Mouse (Mus musculus) kidney, postnatal 0 days (tissue): ENCODE results near the gene Nudt9. TPM values are rescaled to one million over a fixed set of nuclear protein-coding genes. Genes with fewer than 3 reads are reported as not detected.
A peak's percentile ranks its signal among the peaks of the same experiment; 100 is the strongest.

Experiments
- ATAC-seq: fragments of 200-750 bp; cut with Nextera tagmentation; replicated peaks from 2 replicates; pipeline ENCODE4 v1.8.0; 2017; ENCODE audit warnings: low read depth, moderate number of reproducible peaks, moderate TSS enrichment, moderate library complexity; ENCODE audit not compliant: low FRiP score
- DNase-seq: peaks from one replicate; pipeline ENCODE4 v3.0.0-alpha.2; 2016; ENCODE audit warnings: low spot score
- H3K27ac ChIP-seq: fragments of 300-500 bp; sonication (generic); 2 replicates; pipeline ENCODE4 v1.5.1; 2014; ENCODE audit warnings: mild to moderate bottlenecking
- H3K27me3 ChIP-seq: fragments of 300-500 bp; sonication (generic); 2 replicates; pipeline ENCODE4 v1.6.1; 2014; ENCODE audit warnings: low read length, mixed read lengths; ENCODE audit not compliant: insufficient read depth
- H3K36me3 ChIP-seq: fragments of 300-500 bp; sonication (generic); 2 replicates; pipeline ENCODE4 v1.6.1; 2014; ENCODE audit warnings: low read length, mixed read lengths; ENCODE audit not compliant: insufficient read depth
- H3K4me1 ChIP-seq: fragments of 300-500 bp; sonication (generic); replicated peaks from 2 replicates; pipeline ENCODE4 v1.6.1; 2014; ENCODE audit warnings: antibody characterized with exemption, low read length, mixed read lengths; ENCODE audit not compliant: insufficient read depth
- H3K4me2 ChIP-seq: fragments of 300-500 bp; sonication (generic); 2 replicates; pipeline ENCODE4 v1.6.1; 2014; ENCODE audit warnings: mild to moderate bottlenecking, low read length, moderate library complexity, mixed read lengths
- H3K4me3 ChIP-seq: fragments of 300-500 bp; sonication (generic); replicated peaks from 2 replicates; pipeline ENCODE4 v1.5.1; 2014; ENCODE audit warnings: low read depth, low read length
- H3K9ac ChIP-seq: fragments of 300-500 bp; sonication (generic); 2 replicates; pipeline ENCODE4 v1.6.1; 2014; ENCODE audit warnings: low read depth, low read length
- H3K9me3 ChIP-seq: fragments of 300-500 bp; sonication (generic); replicated peaks from 2 replicates; pipeline ENCODE4 v1.6.1; 2016; ENCODE audit warnings: low read length, inconsistent platforms, mixed read lengths
- CTCF ChIP-seq: IDR thresholded peaks from 2 replicates; pipeline ENCODE4 v1.5.1; 2016; ENCODE audit warnings: antibody characterized with exemption, low read depth, mild to moderate bottlenecking, moderate library complexity
- WGBS: fragments of 180-500 bp; shearing (Covaris S2); extraction: QIAGEN DNeasy Blood & Tissue Kit; methylation state at CpG from one replicate; pipeline ENCODE4 v1.1.7; 2014; 5-methylcytosine and 5-hydroxymethylcytosine counted together
- polyA plus RNA-seq: library from polyadenylated mRNA; unstranded; fragments of >200 nt; fragmentation: Nextera tagmentation; extraction: Ambion mirVana; gene quantifications from 2 replicates; pipeline ENCODE4 v1.2.1, GENCODE M21; 2015

The Nudt9 gene
- 63.1 and 65.1 TPM in 2 replicates for polyA plus RNA-seq

DNA sequence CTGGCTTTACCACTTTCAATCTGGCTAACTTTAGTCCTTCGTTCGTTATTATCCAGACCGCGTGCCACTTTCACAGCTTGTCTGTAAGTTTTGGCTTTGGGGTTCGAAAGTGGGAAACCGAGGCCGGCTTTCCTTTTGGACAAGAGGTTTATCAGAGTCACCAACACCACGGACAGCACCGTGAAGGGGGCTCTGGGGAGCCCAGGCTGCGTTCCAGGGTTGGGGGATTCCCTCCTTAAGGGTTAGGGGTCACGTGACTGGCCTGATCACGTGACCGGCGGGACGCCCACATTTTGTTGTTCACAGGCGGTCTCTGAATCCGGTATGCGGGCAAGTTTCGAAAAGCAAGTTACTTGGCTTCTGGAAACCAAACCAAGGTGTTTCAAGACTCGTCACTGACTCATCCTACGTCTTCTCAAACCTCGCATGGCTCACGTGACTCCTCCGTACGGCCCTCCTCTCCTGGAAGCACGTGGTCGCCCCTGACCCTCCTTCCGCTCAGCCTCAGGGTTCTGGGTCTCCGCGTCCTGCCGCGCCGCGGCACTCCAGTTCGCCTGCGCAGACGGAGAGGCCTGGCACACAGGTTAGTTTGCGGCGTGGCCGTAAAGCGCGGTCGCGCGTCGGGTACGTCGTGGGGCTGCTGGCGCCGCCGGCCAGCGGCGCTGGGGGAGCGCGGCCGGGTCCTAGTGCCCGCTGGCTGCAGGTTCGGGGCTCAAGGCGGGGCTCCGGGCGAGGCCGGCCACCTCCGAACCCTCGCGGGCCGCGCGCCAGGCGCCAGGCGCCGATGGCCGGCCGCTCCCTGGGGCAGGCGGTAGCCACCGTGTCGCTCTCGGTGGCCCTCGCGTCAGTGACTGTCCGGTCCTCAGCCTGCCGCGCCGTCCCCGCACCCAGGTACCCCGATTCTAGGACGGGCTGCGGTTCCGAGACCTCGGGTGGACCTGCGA lies at the start of gene Nudt9:
Gene Nudt9, plus strand, starts transcription at position 51 of the 944 bp plus-strand sequence.
- DNase-seq (peak; percentile 97), ATAC-seq (peak; percentile 99)
- Histone ChIP-seq H3K27me3 (no peaks in the 10 kb centered on the region), H3K4me2 (peak within 1 kb of the TSS; percentile 75), H3K4me1 (peaks cover 4% of the 10 kb centered on the region; the same call in 1 of the 2 replicates), H3K9me3 (no peaks in the 10 kb centered on the region), H3K27ac (peak within 1 kb of the TSS; percentile 79), H3K4me3 (peak within 1 kb of the TSS; percentile 86), H3K9ac (peak within 1 kb of the TSS; percentile 83), H3K36me3 (0 out of 2 replicates have a peak, but pooled peaks cover 11% of the 10 kb centered on the region)
- 5% methylated on average over 90 of the region's 90 CpGs for WGBS
- 0 out of 2 replicates have a peak, but pooled peaks have one; percentile 2 for TF ChIP-seq CTCF

DNA sequence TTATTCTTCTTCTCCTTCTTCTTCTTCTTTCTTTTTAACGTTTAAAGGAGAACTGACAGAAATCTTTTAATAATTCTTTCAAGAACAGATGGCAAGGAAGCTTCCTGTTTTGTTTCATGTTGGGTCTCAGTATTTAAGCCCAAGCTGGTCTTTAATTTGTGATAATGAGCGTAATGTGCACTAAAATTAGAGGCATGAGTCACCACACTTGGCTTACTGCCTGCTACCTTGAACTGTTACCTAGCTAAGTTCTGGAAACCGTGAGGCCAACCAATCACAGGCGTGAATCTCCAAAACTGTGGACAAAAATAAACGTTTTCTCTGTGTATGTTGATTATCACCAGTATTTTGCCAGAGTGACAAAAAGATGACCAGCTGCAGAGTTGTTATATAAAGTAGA lies 47.4 kb upstream of the Nudt9 start:
- H3K9ac ChIP-seq: no peak overlapping the region
- WGBS: 67% methylated on average over 5 of the region's 5 CpGs
- ATAC-seq: no peak
- no peaks in the 10 kb centered on the region for H3K27me3 ChIP-seq
- 0 out of 2 replicates have a peak, but pooled peaks cover 7% of the 10 kb centered on the region for H3K36me3 ChIP-seq
- TF ChIP-seq CTCF: no peak
- H3K4me2 ChIP-seq: no peak overlapping the region
- H3K9me3 ChIP-seq: no peaks in the 10 kb centered on the region
- H3K4me1 ChIP-seq: no peaks in the 10 kb centered on the region; the same call in 1 of the 2 replicates
- no peak for DNase-seq
- H3K4me3 ChIP-seq: no peak overlapping the region
- no peak overlapping the region for H3K27ac ChIP-seq

- Histone ChIP-seq H3K9ac (no peak overlapping the region), H3K27ac (no peak overlapping the region), H3K4me1 (no peaks in the 10 kb centered on the region; the same call in 1 of the 2 replicates), H3K36me3 (0 out of 2 replicates have a peak, but pooled peaks cover 7% of the 10 kb centered on the region), H3K27me3 (no peaks in the 10 kb centered on the region), H3K9me3 (no peaks in the 10 kb centered on the region), H3K4me2 (no peak overlapping the region), H3K4me3 (no peak overlapping the region)
- 7% methylated on average over 5 of the region's 5 CpGs for WGBS
- DNase-seq (peak; percentile 88), ATAC-seq (no peak)
- TF ChIP-seq CTCF: peak; percentile 95
Observed at GRCm38 (mm10) chr5:103999738-104000137, 46.4 kb upstream of the Nudt9 start.

- DNase-seq (peak; percentile 33), ATAC-seq (peak; percentile 87)
- Histone ChIP-seq H3K9me3 (no peaks in the 10 kb centered on the region), H3K36me3 (peaks cover 17% of the 10 kb centered on the region; the same call in 1 of the 2 replicates), H3K27ac (peak overlapping the region; percentile 54), H3K4me2 (peak overlapping the region; percentile 30), H3K4me3 (no peak overlapping the region), H3K9ac (no peak overlapping the region; the same call in 1 of the 2 replicates), H3K4me1 (no peaks in the 10 kb centered on the region; the same call in 1 of the 2 replicates), H3K27me3 (no peaks in the 10 kb centered on the region)
- no peak for TF ChIP-seq CTCF
- WGBS: 28% methylated on average over 18 of the region's 18 CpGs
Observed at GRCm38 (mm10) chr5:104002549-104003255, 43.4 kb upstream of the Nudt9 start.

DNA sequence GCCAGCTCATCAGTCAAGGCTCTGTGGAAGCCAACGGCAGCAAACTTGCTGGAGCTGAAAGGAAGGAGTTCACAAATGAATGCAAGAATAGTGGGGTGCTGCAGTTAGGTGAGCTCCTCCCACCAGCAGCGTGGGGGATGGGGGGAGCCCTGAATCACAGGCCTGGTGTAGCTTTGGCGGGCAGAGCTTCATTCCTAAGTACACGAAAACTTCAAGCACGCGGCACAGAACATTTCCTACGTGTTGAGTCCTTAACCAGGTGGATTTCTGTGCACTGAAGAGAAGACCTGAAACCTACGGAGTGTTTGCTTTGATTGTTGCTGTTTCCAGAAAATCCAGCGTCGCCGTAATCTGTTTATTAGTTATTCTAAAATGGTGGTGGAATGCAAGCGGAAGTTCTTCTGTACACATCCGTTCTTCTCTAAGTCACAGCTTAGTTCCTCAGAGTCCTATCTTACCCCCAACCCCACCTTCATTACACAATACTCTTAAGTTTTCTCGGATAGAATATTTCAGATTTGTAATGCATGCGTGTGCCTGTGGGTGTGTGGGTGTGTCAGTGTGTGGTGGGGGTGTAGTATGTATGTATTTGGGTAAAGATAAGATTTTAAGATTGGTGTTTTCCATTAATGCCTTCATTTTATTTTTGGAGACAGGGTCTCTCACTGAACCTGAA lies 42.7 kb upstream of the Nudt9 start:
- DNase-seq: no peak
- TF ChIP-seq CTCF: no peak
- WGBS: 50% methylated on average over 15 of the region's 15 CpGs
- H3K9me3 ChIP-seq: no peaks in the 10 kb centered on the region
- H3K4me3 ChIP-seq: no peak overlapping the region
- H3K27me3 ChIP-seq: no peaks in the 10 kb centered on the region
- H3K27ac ChIP-seq: peak overlapping the region; percentile 54
- H3K4me2 ChIP-seq: peak overlapping the region; percentile 30
- no peaks in the 10 kb centered on the region; the same call in 1 of the 2 replicates for H3K4me1 ChIP-seq
- H3K36me3 ChIP-seq: peaks cover 17% of the 10 kb centered on the region; the same call in 1 of the 2 replicates
- 0 out of 2 replicates have a peak, but pooled peaks have one; percentile 10 for ATAC-seq
- no peak overlapping the region; the same call in 1 of the 2 replicates for H3K9ac ChIP-seq
